Comparison of ENCODE assay signal across 13 mouse cellular contexts in genomic region chr12:112746461-112746807, GRCm38 (mm10). TPM values are rescaled to one million over a fixed set of nuclear protein-coding genes. Genes with fewer than 3 reads are reported as not detected.
DNase-seq lines count a peak whose midpoint lies in the region; ATAC-seq and TF ChIP-seq lines count a peak whose summit lies in the region.
"Had no signal": no experiment of that assay in that cellular context is flagged by ENCODE, and none has a peak within 500 bp of the region (broad histone marks: within the 10 kb centered on the region; RNA-seq: fewer than 3 reads in every experiment).

No protein-coding gene starts in this region.

- H3K4me2 ChIP-seq in forebrain, embryonic 13.5 days: no peak overlapping the region
- no peak overlapping the region for H3K4me2 ChIP-seq in forebrain, embryonic 12.5 days
- no peak overlapping the region for H3K4me2 ChIP-seq in forebrain, postnatal 0 days (ENCODE audit: low read depth)
- H3K4me2 ChIP-seq in intestine, embryonic 14.5 days (ENCODE audit: low read length): no peak overlapping the region
- H3K4me2 ChIP-seq in midbrain, embryonic 15.5 days: no peak overlapping the region

- H3K4me1 ChIP-seq in forebrain, embryonic 13.5 days: peaks cover 26% of the 10 kb centered on the region
- peaks cover 22% of the 10 kb centered on the region for H3K4me1 ChIP-seq in forebrain, embryonic 12.5 days
- peaks cover 4% of the 10 kb centered on the region; the same call in 1 of the 2 replicates for H3K4me1 ChIP-seq in forebrain, postnatal 0 days (ENCODE audit: insufficient read depth)
- peaks cover 7% of the 10 kb centered on the region; the same call in 1 of the 2 replicates for H3K4me1 ChIP-seq in intestine, embryonic 14.5 days (replicated peaks; ENCODE audit: control insufficient read depth, insufficient read depth, low read length)
- peaks cover 14% of the 10 kb centered on the region for H3K4me1 ChIP-seq in midbrain, embryonic 15.5 days

- peak; percentile 39 for ATAC-seq in forebrain, embryonic 13.5 days
- ATAC-seq in forebrain, embryonic 12.5 days (ENCODE audit: low FRiP score): no peak; the same call in 1 of the 2 replicates
- no peak for ATAC-seq in forebrain, postnatal 0 days
- ATAC-seq in intestine, embryonic 14.5 days (replicated peaks; ENCODE audit: low FRiP score, low TSS enrichment, low read depth): no peak
- ATAC-seq in midbrain, embryonic 15.5 days (replicated peaks): peak; percentile 31
- ATAC-seq in CD4-positive, CD25-positive, alpha-beta regulatory T cell, adult 4 months: no peak

- H3K27ac ChIP-seq in forebrain, embryonic 13.5 days: 0 out of 2 replicates have a peak overlapping the region, but pooled peaks have one; percentile 3
- no peak overlapping the region for H3K27ac ChIP-seq in forebrain, embryonic 12.5 days
- H3K27ac ChIP-seq in forebrain, postnatal 0 days (ENCODE audit: low read depth, low read length): peak overlapping the region; percentile 78; the same call in 1 of the 2 replicates
- H3K27ac ChIP-seq in intestine, embryonic 14.5 days (ENCODE audit: low read depth): no peak overlapping the region
- H3K27ac ChIP-seq in midbrain, embryonic 15.5 days: peak overlapping the region; percentile 86; the same call in 1 of the 2 replicates
- H3K27ac ChIP-seq: liver, embryonic 14.5 days had no signal

- no peak for DNase-seq in forebrain, postnatal 0 days
- peak; percentile 66 for DNase-seq in intestine, embryonic 14.5 days (ENCODE audit: low spot score)
- no peak for DNase-seq in left cerebral cortex, postnatal 4 days
- no peak for DNase-seq in cerebellum, postnatal 4 days (ENCODE audit: low spot score in 2 of 2)

- no peak overlapping the region for H3K4me3 ChIP-seq in forebrain, embryonic 13.5 days
- H3K4me3 ChIP-seq in forebrain, embryonic 12.5 days (replicated peaks): no peak overlapping the region
- no peak overlapping the region for H3K4me3 ChIP-seq in forebrain, postnatal 0 days (ENCODE audit: low read depth, low read length)
- H3K4me3 ChIP-seq in intestine, embryonic 14.5 days (ENCODE audit: low read depth, low read length): no peak overlapping the region
- H3K4me3 ChIP-seq in midbrain, embryonic 15.5 days: no peak overlapping the region
- H3K4me3 ChIP-seq: embryonic facial prominence, embryonic 15.5 days had no signal

- H3K9me3 ChIP-seq in forebrain, embryonic 13.5 days (replicated peaks): no peaks in the 10 kb centered on the region
- no peaks in the 10 kb centered on the region for H3K9me3 ChIP-seq in forebrain, embryonic 12.5 days
- H3K9me3 ChIP-seq in forebrain, postnatal 0 days (ENCODE audit: low read length): no peaks in the 10 kb centered on the region
- no peaks in the 10 kb centered on the region for H3K9me3 ChIP-seq in intestine, embryonic 14.5 days (ENCODE audit: control insufficient read depth, low read length)
- H3K9me3 ChIP-seq in midbrain, embryonic 15.5 days: no peaks in the 10 kb centered on the region
- H3K9me3 ChIP-seq: embryonic facial prominence, embryonic 15.5 days; G1E had no signal

- 84% methylated on average over 4 of the region's 4 CpGs for WGBS in forebrain, embryonic 13.5 days
- WGBS in forebrain, embryonic 12.5 days: 81% methylated on average over 4 of the region's 4 CpGs
- 81% methylated on average over 4 of the region's 4 CpGs for WGBS in forebrain, postnatal 0 days
- WGBS in intestine, embryonic 14.5 days: 75% methylated on average over 4 of the region's 4 CpGs
- WGBS in midbrain, embryonic 15.5 days: 79% methylated on average over 4 of the region's 4 CpGs

- H3K9ac ChIP-seq in forebrain, embryonic 13.5 days: no peak overlapping the region
- no peak overlapping the region for H3K9ac ChIP-seq in forebrain, embryonic 12.5 days
- 0 out of 2 replicates have a peak overlapping the region, but pooled peaks have one; percentile 26 for H3K9ac ChIP-seq in forebrain, postnatal 0 days
- no peak overlapping the region for H3K9ac ChIP-seq in intestine, embryonic 14.5 days (ENCODE audit: low read length)
- H3K9ac ChIP-seq in midbrain, embryonic 15.5 days: no peak overlapping the region
- H3K9ac ChIP-seq: embryonic facial prominence, embryonic 15.5 days; liver, embryonic 14.5 days had no signal

- intact Hi-C loops in left cerebral cortex, postnatal 4 days (cut with DNase I): no loop called here

- no peak for TF ChIP-seq CTCF in forebrain, postnatal 0 days (IDR thresholded peaks at IDR 0.05; ENCODE audit: low read depth)

- peaks cover 23% of the 10 kb centered on the region for H3K36me3 ChIP-seq in forebrain, embryonic 13.5 days (ENCODE audit: poor library complexity, severe bottlenecking)
- H3K36me3 ChIP-seq in forebrain, embryonic 12.5 days (replicated peaks): peaks cover 14% of the 10 kb centered on the region; the same call in 1 of the 2 replicates
- peaks cover 29% of the 10 kb centered on the region for H3K36me3 ChIP-seq in forebrain, postnatal 0 days (ENCODE audit: insufficient read depth)
- H3K36me3 ChIP-seq in intestine, embryonic 14.5 days (ENCODE audit: control insufficient read depth, insufficient read depth, low read length): peaks cover 9% of the 10 kb centered on the region; the same call in 1 of the 2 replicates
- peaks cover 13% of the 10 kb centered on the region; the same call in 1 of the 2 replicates for H3K36me3 ChIP-seq in midbrain, embryonic 15.5 days (replicated peaks)
- H3K36me3 ChIP-seq: G1E had no signal

- H3K27me3 ChIP-seq in forebrain, embryonic 13.5 days: no peaks in the 10 kb centered on the region
- no peaks in the 10 kb centered on the region for H3K27me3 ChIP-seq in forebrain, embryonic 12.5 days
- H3K27me3 ChIP-seq in forebrain, postnatal 0 days (ENCODE audit: insufficient read depth, low read length): no peaks in the 10 kb centered on the region
- H3K27me3 ChIP-seq in intestine, embryonic 14.5 days (replicated peaks; ENCODE audit: control insufficient read depth, insufficient read depth, low read length): no peaks in the 10 kb centered on the region
- no peaks in the 10 kb centered on the region for H3K27me3 ChIP-seq in midbrain, embryonic 15.5 days (replicated peaks)
- H3K27me3 ChIP-seq: embryonic facial prominence, embryonic 15.5 days had no signal

RNA-seq across cellular contexts. Expression of gene Pld4, which starts 14.0 kb away (rescaled TPM):
- 2.9 and 3.8 TPM in 2 replicates for polyA plus RNA-seq in forebrain, embryonic 13.5 days (2015; fragmentation: Nextera tagmentation; extraction: Ambion mirVana)
- 3.6 and 3.9 TPM in 2 replicates for polyA plus RNA-seq in forebrain, embryonic 12.5 days (2016; fragmentation: Nextera tagmentation; extraction: Ambion mirVana)
- 6.2 and 7.3 TPM in 2 replicates for total RNA-seq in forebrain, postnatal 0 days (2014; rRNA removed)
- 8.0 and 8.1 TPM in 2 replicates for polyA plus RNA-seq in forebrain, postnatal 0 days (2015; fragmentation: Nextera tagmentation; extraction: Ambion mirVana)
- polyA plus RNA-seq in intestine, embryonic 14.5 days (2014; fragmentation: Nextera tagmentation; extraction: Ambion mirVana): 12.6 and 13.0 TPM in 2 replicates
- polyA plus RNA-seq in midbrain, embryonic 15.5 days (2015; fragmentation: Nextera tagmentation; extraction: Ambion mirVana): 7.3 and 8.6 TPM in 2 replicates
- 1 to 10 TPM; 6.2 to 6.6 TPM for total RNA-seq in left cerebral cortex, postnatal 4 days (2021)
- polyA plus RNA-seq in CD4-positive, CD25-positive, alpha-beta regulatory T cell, adult 4 months (2017; shearing (Covaris generic)): 1 to 10 TPM; 1.7 to 7.2 TPM
- polyA plus RNA-seq: C2C12 had no signal

RNA-seq across cellular contexts. Expression of gene Cep170b, which starts 26.2 kb away (rescaled TPM):
- 11.0 and 13.1 TPM in 2 replicates for polyA plus RNA-seq in forebrain, embryonic 13.5 days (2015; fragmentation: Nextera tagmentation; extraction: Ambion mirVana)
- polyA plus RNA-seq in forebrain, embryonic 12.5 days (2016; fragmentation: Nextera tagmentation; extraction: Ambion mirVana): 14.4 and 16.3 TPM in 2 replicates
- total RNA-seq in forebrain, postnatal 0 days (2014; rRNA removed): 67.0 and 86.7 TPM in 2 replicates
- 22.4 and 31.6 TPM in 2 replicates for polyA plus RNA-seq in forebrain, postnatal 0 days (2015; fragmentation: Nextera tagmentation; extraction: Ambion mirVana)
- polyA plus RNA-seq in intestine, embryonic 14.5 days (2014; fragmentation: Nextera tagmentation; extraction: Ambion mirVana): 15.9 and 18.3 TPM in 2 replicates
- polyA plus RNA-seq in midbrain, embryonic 15.5 days (2015; fragmentation: Nextera tagmentation; extraction: Ambion mirVana): 51.0 and 53.7 TPM in 2 replicates
- 100 to 1,000 TPM; 183 to 185 TPM for total RNA-seq in left cerebral cortex, postnatal 4 days (2021)
- polyA plus RNA-seq in CD4-positive, CD25-positive, alpha-beta regulatory T cell, adult 4 months (2017; shearing (Covaris generic)): 1 to 10 TPM; 2.4 to 4.9 TPM
- total RNA-seq: monocyte, adult 5-6 weeks had no signal
- polyA plus RNA-seq: G1E had no signal

RNA-seq across cellular contexts. Expression of gene Ahnak2, which starts 56.0 kb away (rescaled TPM):
- 0.25 and 0.35 TPM in 2 replicates for polyA plus RNA-seq in forebrain, embryonic 13.5 days (2015; fragmentation: Nextera tagmentation; extraction: Ambion mirVana)
- 0.05 and 0.19 TPM in 2 replicates for polyA plus RNA-seq in forebrain, embryonic 12.5 days (2016; fragmentation: Nextera tagmentation; extraction: Ambion mirVana)
- 2.5 and 3.0 TPM in 2 replicates for total RNA-seq in forebrain, postnatal 0 days (2014; rRNA removed)
- 0.88 and 1.3 TPM in 2 replicates for polyA plus RNA-seq in forebrain, postnatal 0 days (2015; fragmentation: Nextera tagmentation; extraction: Ambion mirVana)
- polyA plus RNA-seq in intestine, embryonic 14.5 days (2014; fragmentation: Nextera tagmentation; extraction: Ambion mirVana): 2.9 and 3.1 TPM in 2 replicates
- polyA plus RNA-seq in midbrain, embryonic 15.5 days (2015; fragmentation: Nextera tagmentation; extraction: Ambion mirVana): 1.1 and 1.3 TPM in 2 replicates
- 10 to 100 TPM; 28.1 to 28.2 TPM for total RNA-seq in left cerebral cortex, postnatal 4 days (2021)
- polyA plus RNA-seq in CD4-positive, CD25-positive, alpha-beta regulatory T cell, adult 4 months (2017; shearing (Covaris generic)): not detected

Comparison
In these comparisons a context has a peak if more than half of its experiments do, and no peak if none do; other contexts are left out.
1. ATAC-seq: peak in forebrain, embryonic 13.5 days (single experiment) and midbrain, embryonic 15.5 days (single experiment); none in forebrain, embryonic 12.5 days (single experiment), forebrain, postnatal 0 days (single experiment), intestine, embryonic 14.5 days (single experiment) and CD4-positive, CD25-positive, alpha-beta regulatory T cell, adult 4 months (single experiment).
2. H3K27ac ChIP-seq: peak in forebrain, embryonic 13.5 days (single experiment), forebrain, postnatal 0 days (single experiment) and midbrain, embryonic 15.5 days (single experiment); none in forebrain, embryonic 12.5 days (single experiment) and intestine, embryonic 14.5 days (single experiment).